11 mouse cellular contexts compared by ENCODE assay signal in genomic region chr2:79369061-79369524, GRCm38 (mm10).
DNase-seq lines count a peak whose midpoint lies in the region; ATAC-seq lines count a peak whose summit lies in the region.
"Had no signal": no experiment of that assay in that cellular context is flagged by ENCODE, and none has a peak within 500 bp of the region (broad histone marks: within the 10 kb centered on the region; RNA-seq: fewer than 3 reads in every experiment).

No protein-coding gene starts in this region.

- H3K27ac ChIP-seq in midbrain, embryonic 12.5 days (replicated peaks) = no peak overlapping the region
- H3K27ac ChIP-seq in midbrain, embryonic 14.5 days (replicated peaks; ENCODE audit: low read depth, low read length) = no peak overlapping the region
- no peak overlapping the region for H3K27ac ChIP-seq in forebrain, embryonic 10.5 days
- H3K27ac ChIP-seq: layer of hippocampus, adult 2 months had no signal

- DNase-seq in adrenal gland, adult 8-10 months = peak; percentile 14
- DNase-seq in adrenal gland, postnatal 4 days (ENCODE audit: low spot score in 2 of 2) = no peak
- no peak for DNase-seq in midbrain, embryonic 14.5 days
- peak; percentile 36 for DNase-seq in embryo, embryonic 11 days
- no peak for DNase-seq in frontal cortex, postnatal 10 days (ENCODE audit: low spot score in 2 of 2)
- no peak for DNase-seq in forebrain, embryonic 10.5 days (ENCODE audit: extremely low spot score, low spot score)
- DNase-seq: left cerebral cortex, postnatal 4 days; thymus, postnatal 36 days had no signal

- H3K36me3 ChIP-seq in midbrain, embryonic 12.5 days = no peaks in the 10 kb centered on the region
- H3K36me3 ChIP-seq in midbrain, embryonic 14.5 days (ENCODE audit: control insufficient read depth, insufficient read depth, low read length) = no peaks in the 10 kb centered on the region
- no peaks in the 10 kb centered on the region for H3K36me3 ChIP-seq in forebrain, embryonic 10.5 days (replicated peaks)

- 47% methylated on average over 7 of the region's 7 CpGs for WGBS in midbrain, embryonic 12.5 days
- WGBS in midbrain, embryonic 14.5 days = 53% methylated on average over 7 of the region's 7 CpGs
- WGBS in forebrain, embryonic 10.5 days = 69% methylated on average over 7 of the region's 7 CpGs

- no peak overlapping the region for H3K4me2 ChIP-seq in midbrain, embryonic 12.5 days (replicated peaks)
- no peak overlapping the region for H3K4me2 ChIP-seq in midbrain, embryonic 14.5 days (ENCODE audit: low read length)

- peaks cover 8% of the 10 kb centered on the region; the same call in 1 of the 2 replicates for H3K4me1 ChIP-seq in midbrain, embryonic 12.5 days
- peaks cover 6% of the 10 kb centered on the region; the same call in 1 of the 2 replicates for H3K4me1 ChIP-seq in midbrain, embryonic 14.5 days (ENCODE audit: control insufficient read depth, insufficient read depth, low read length)
- H3K4me1 ChIP-seq in forebrain, embryonic 10.5 days = peaks cover 15% of the 10 kb centered on the region

- no peak overlapping the region for H3K4me3 ChIP-seq in midbrain, embryonic 12.5 days
- no peak overlapping the region for H3K4me3 ChIP-seq in midbrain, embryonic 14.5 days (replicated peaks; ENCODE audit: low read depth, low read length)
- no peak overlapping the region for H3K4me3 ChIP-seq in forebrain, embryonic 10.5 days
- H3K4me3 ChIP-seq: layer of hippocampus, adult 2 months had no signal

- H3K9me3 ChIP-seq in midbrain, embryonic 12.5 days = no peaks in the 10 kb centered on the region
- H3K9me3 ChIP-seq in midbrain, embryonic 14.5 days (ENCODE audit: control insufficient read depth, low read length) = no peaks in the 10 kb centered on the region
- H3K9me3 ChIP-seq in forebrain, embryonic 10.5 days = no peaks in the 10 kb centered on the region

- peak; percentile 52; the same call in 1 of the 2 replicates for ATAC-seq in midbrain, embryonic 12.5 days (ENCODE audit: low FRiP score, low read depth)
- ATAC-seq in midbrain, embryonic 14.5 days (ENCODE audit: low FRiP score, low TSS enrichment) = no peak; the same call in 1 of the 2 replicates
- peak; percentile 40; the same call in 1 of the 2 replicates for ATAC-seq in monocyte, adult 5-6 weeks (replicated peaks; ENCODE audit: insufficient number of reproducible peaks, low FRiP score, low TSS enrichment, poor library complexity, severe bottlenecking)

- H3K27me3 ChIP-seq in midbrain, embryonic 12.5 days = 0 out of 2 replicates have a peak, but pooled peaks cover 11% of the 10 kb centered on the region
- no peaks in the 10 kb centered on the region for H3K27me3 ChIP-seq in midbrain, embryonic 14.5 days (ENCODE audit: control insufficient read depth, insufficient read depth, low read length)
- no peaks in the 10 kb centered on the region for H3K27me3 ChIP-seq in forebrain, embryonic 10.5 days (ENCODE audit: poor library complexity, severe bottlenecking)

- no peak overlapping the region for H3K9ac ChIP-seq in midbrain, embryonic 12.5 days (replicated peaks)
- no peak overlapping the region for H3K9ac ChIP-seq in midbrain, embryonic 14.5 days (replicated peaks; ENCODE audit: low read length)

Comparison
In these comparisons a context has a peak if more than half of its experiments do, and no peak if none do; other contexts are left out.
1. DNase-seq: peak in adrenal gland, adult 8-10 months (single experiment) and embryo, embryonic 11 days (single experiment); none in adrenal gland, postnatal 4 days (0 of 2), midbrain, embryonic 14.5 days (single experiment), frontal cortex, postnatal 10 days (0 of 2) and forebrain, embryonic 10.5 days (single experiment).